Mouse (Mus musculus): ENCODE results near the gene Gls2. TPM values are rescaled to one million over a fixed set of nuclear protein-coding genes. Genes with fewer than 3 reads are reported as not detected.
"Not testable (repeated sequence)": the region's sequence is repeated elsewhere in the genome, so short reads cannot be mapped to it uniquely, and the experiment has no call there.

Gene Gls2
- polyA plus RNA-seq, 1 experiment from 2014 or later: 2.5 TPM

- no peak for ATAC-seq (ENCODE audit: insufficient number of reproducible peaks, low FRiP score, low TSS enrichment, low read depth)
- Histone ChIP-seq H3K36me3 (no peaks in the 10 kb centered on the region), H3K4me1 (peaks cover 27% of the 10 kb centered on the region), H3K27ac (replicated peaks) (no peak overlapping the region), H3K4me2 (replicated peaks) (no peak overlapping the region), H3K9me3 (replicated peaks) (no peaks in the 10 kb centered on the region), H3K4me3 (replicated peaks) (no peak overlapping the region), H3K27me3 (no peaks in the 10 kb centered on the region), H3K9ac (no peak overlapping the region)
- 80% methylated on average over 4 of the region's 4 CpGs for whole genome bisulfite sequencing
Observed at GRCm38 (mm10) chr10:128177316-128177715, 16.9 kb upstream of the Gls2 start.

DNA sequence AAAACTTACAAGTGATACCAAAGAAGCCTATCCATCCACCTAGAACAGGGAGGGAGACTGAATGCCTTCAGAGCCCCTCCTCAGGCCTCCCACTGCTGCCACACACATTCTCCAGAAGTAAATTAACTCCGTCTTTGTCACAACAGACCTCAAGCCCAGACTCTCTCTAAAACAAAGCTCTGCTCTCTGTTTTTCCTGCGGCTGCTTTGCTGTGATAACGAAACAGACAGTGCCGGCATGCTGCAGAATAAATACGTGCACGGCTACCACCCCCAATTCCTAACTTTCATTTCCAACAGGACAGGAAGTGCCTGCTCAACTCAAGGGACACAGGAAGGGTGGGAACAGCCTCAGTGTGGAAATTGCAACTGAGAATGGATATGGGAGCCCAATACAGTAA is 14.3 kb upstream of the Gls2 start, which contains the start of gene Rbms2:
TSS of gene Rbms2 (minus strand) at position 309 of the 400 bp plus-strand sequence.
- no peaks in the 10 kb centered on the region for H3K36me3 ChIP-seq
- H3K4me3 ChIP-seq (replicated peaks): peak within 1 kb of the TSS; percentile 31
- 3% methylated on average over 6 of the region's 6 CpGs for WGBS
- 0 out of 2 replicates have a peak within 1 kb of the TSS, but pooled peaks have one; percentile 7 for H3K9ac ChIP-seq
- no peaks in the 10 kb centered on the region for H3K27me3 ChIP-seq
- ATAC-seq (ENCODE audit: insufficient number of reproducible peaks, low FRiP score, low TSS enrichment, low read depth): no peak
- peaks cover 17% of the 10 kb centered on the region for H3K4me1 ChIP-seq
- H3K9me3 ChIP-seq (replicated peaks): no peaks in the 10 kb centered on the region
- peak within 1 kb of the TSS; percentile 86 for H3K27ac ChIP-seq (replicated peaks)
- peak within 1 kb of the TSS; percentile 45 for H3K4me2 ChIP-seq (replicated peaks)

DNA sequence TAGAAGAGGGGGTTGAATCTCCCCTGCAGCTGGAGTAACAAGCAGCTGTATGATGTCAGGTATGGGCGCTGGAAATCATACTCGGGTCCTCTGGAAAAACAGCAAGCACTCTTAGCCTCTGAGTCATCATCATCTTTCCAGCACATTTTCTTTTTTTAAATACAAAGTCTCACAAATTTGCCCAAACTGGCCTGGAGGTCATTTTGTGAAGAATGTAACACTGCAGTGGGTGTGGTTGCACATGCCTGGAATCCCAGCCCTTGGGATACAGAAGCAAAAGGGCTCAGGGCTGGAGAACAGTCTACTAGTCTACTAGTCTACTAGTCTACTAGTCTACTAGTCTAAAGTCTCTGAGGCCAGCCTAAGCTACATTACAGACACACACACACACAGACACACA is 10.0 kb upstream of the Gls2 start:
- no peak overlapping the region for H3K9ac ChIP-seq
- H3K36me3 ChIP-seq: no peaks in the 10 kb centered on the region
- no peak overlapping the region for H3K4me2 ChIP-seq (replicated peaks)
- H3K27me3 ChIP-seq: no peaks in the 10 kb centered on the region
- ATAC-seq (ENCODE audit: insufficient number of reproducible peaks, low FRiP score, low TSS enrichment, low read depth): no peak
- H3K4me3 ChIP-seq (replicated peaks): no peak overlapping the region
- 66% methylated on average over 2 of the region's 2 CpGs for WGBS
- H3K4me1 ChIP-seq: peaks cover 14% of the 10 kb centered on the region
- H3K27ac ChIP-seq (replicated peaks): no peak overlapping the region
- no peaks in the 10 kb centered on the region for H3K9me3 ChIP-seq (replicated peaks)

DNA sequence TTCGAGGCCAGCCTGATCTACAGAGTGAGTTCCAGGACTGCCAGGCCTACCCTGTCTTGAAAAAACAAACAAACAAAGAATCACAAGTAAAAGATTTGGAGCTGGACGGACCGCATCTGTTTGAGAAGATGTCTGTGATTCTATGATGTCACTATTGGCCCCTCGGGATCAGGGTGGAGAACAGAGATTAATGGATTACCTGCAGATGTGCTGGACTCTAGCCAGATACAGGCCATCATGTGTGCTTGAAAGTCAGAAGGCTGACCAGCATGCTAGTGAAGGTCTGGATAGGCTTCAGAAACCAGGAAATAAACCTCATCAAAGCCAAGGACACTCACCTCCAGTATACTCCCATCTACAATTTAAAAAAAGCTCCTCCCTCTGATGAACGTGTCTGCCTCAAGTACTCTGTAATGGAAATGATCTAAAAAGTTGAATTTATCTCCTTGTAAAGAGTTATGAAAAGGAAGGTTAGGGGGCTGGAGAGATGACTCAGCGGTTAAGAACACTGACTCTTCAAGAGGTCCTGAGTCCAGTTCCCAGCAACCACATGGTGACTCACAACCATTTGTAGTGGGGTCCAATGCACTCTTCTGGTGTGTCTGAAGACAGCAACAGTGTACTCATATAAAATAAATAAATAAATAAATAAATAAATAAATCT is 8.8 kb upstream of the Gls2 start:
- ATAC-seq (ENCODE audit: insufficient number of reproducible peaks, low FRiP score, low TSS enrichment, low read depth): no peak
- no peak overlapping the region for H3K4me3 ChIP-seq (replicated peaks)
- H3K27ac ChIP-seq (replicated peaks): no peak overlapping the region
- H3K4me1 ChIP-seq: peaks cover 4% of the 10 kb centered on the region; the same call in 1 of the 2 replicates
- WGBS: 61% methylated on average over 6 of the region's 6 CpGs
- no peaks in the 10 kb centered on the region for H3K9me3 ChIP-seq (replicated peaks)
- H3K27me3 ChIP-seq: no peaks in the 10 kb centered on the region
- no peak overlapping the region for H3K9ac ChIP-seq
- H3K36me3 ChIP-seq: no peaks in the 10 kb centered on the region
- H3K4me2 ChIP-seq (replicated peaks): no peak overlapping the region

GRCm38 (mm10) chr10:128185959-128186358 is 8.3 kb upstream of the Gls2 start:
- Histone ChIP-seq H3K27me3 (no peaks in the 10 kb centered on the region), H3K4me3 (replicated peaks) (no peak overlapping the region), H3K4me2 (replicated peaks) (no peak overlapping the region), H3K27ac (replicated peaks) (no peak overlapping the region), H3K36me3 (no peaks in the 10 kb centered on the region), H3K9ac (no peak overlapping the region), H3K9me3 (replicated peaks) (no peaks in the 10 kb centered on the region), H3K4me1 (peaks cover 4% of the 10 kb centered on the region; the same call in 1 of the 2 replicates)
- no peak for ATAC-seq (ENCODE audit: insufficient number of reproducible peaks, low FRiP score, low TSS enrichment, low read depth)
- 49% methylated on average over 2 of the region's 2 CpGs for WGBS

DNA sequence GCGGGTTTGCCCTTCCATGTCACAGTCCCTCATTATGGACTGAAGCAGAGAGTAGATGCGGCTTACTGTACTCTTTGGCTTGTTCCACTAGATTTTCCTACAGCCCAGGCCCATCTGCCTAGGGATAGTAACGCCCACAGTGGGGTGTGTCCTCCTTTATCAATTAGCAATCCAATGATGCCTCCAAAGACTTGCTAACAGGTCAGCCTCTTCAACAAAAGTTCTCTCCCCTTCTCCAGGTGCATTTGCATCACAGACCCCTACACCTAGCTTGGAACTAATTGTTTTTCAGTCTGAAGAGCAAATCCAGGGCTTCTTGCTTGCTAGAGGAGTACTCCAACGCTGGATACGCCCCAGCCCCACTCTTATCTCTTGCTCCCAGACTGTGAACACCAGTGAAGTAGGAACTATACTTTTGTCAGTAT is 7.1 kb upstream of the Gls2 start:
- Histone ChIP-seq H3K4me3 (replicated peaks) (no peak overlapping the region), H3K36me3 (no peaks in the 10 kb centered on the region), H3K9me3 (replicated peaks) (no peaks in the 10 kb centered on the region), H3K27me3 (no peaks in the 10 kb centered on the region), H3K27ac (replicated peaks) (no peak overlapping the region), H3K4me1 (peaks cover 4% of the 10 kb centered on the region; the same call in 1 of the 2 replicates), H3K9ac (no peak overlapping the region), H3K4me2 (replicated peaks) (no peak overlapping the region)
- 71% methylated on average over 5 of the region's 5 CpGs for WGBS
- ATAC-seq (ENCODE audit: insufficient number of reproducible peaks, low FRiP score, low TSS enrichment, low read depth): no peak

GRCm38 (mm10) chr10:128188242-128188877 is 5.9 kb upstream of the Gls2 start:
- WGBS: 37% methylated on average over 2 of the region's 2 CpGs
- ATAC-seq (ENCODE audit: insufficient number of reproducible peaks, low FRiP score, low TSS enrichment, low read depth): no peak

DNA sequence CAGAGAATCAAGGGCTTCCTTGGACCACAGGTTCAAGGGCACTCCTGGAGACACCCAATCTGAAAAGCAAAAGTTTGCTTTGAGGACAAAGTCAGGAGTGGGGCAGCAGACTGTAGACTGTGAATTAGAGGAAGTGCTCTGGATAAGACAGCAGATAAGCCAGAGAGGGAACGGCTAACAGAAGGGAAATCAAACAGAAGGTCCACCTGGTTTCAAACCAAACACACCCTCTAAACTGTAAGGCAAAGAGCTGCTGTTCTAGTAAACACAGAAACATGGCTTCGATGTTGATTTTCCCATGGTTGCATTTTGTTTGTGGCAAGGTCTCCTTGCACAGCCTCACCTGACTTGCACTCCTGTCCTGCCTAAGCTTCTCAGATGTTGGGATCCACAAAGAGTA is 2.8 kb upstream of the Gls2 start:
- no peak overlapping the region for H3K27ac ChIP-seq (replicated peaks)
- H3K9ac ChIP-seq: no peak overlapping the region

More at GRCm38 (mm10) chr10:128188242-128188877, 5.9 kb upstream of the Gls2 start:
- Histone ChIP-seq H3K27me3 (no peaks in the 10 kb centered on the region), H3K27ac (replicated peaks) (peak overlapping the region; percentile 44; the same call in 1 of the 2 replicates), H3K9ac (no peak overlapping the region), H3K9me3 (replicated peaks) (no peaks in the 10 kb centered on the region), H3K4me3 (replicated peaks) (no peak overlapping the region), H3K4me1 (peaks cover 4% of the 10 kb centered on the region; the same call in 1 of the 2 replicates), H3K4me2 (replicated peaks) (no peak overlapping the region), H3K36me3 (no peaks in the 10 kb centered on the region)

GRCm38 (mm10) chr10:128192030-128192766 is 2.1 kb upstream of the Gls2 start:
- Histone ChIP-seq H3K4me1 (peaks cover 14% of the 10 kb centered on the region), H3K27me3 (peaks cover 19% of the 10 kb centered on the region)
- H3K9me3 ChIP-seq (replicated peaks); H3K4me2 ChIP-seq (replicated peaks); ATAC-seq (ENCODE audit: insufficient number of reproducible peaks, low FRiP score, low TSS enrichment, low read depth); H3K4me3 ChIP-seq (replicated peaks); H3K9ac ChIP-seq; H3K27ac ChIP-seq (replicated peaks); H3K36me3 ChIP-seq: not testable (repeated sequence)
- WGBS: 93% methylated on average over 3 of the region's 3 CpGs

More for the DNA sequence above, 2.8 kb upstream of the Gls2 start:
- Histone ChIP-seq H3K4me1 (peaks cover 14% of the 10 kb centered on the region), H3K36me3 (no peaks in the 10 kb centered on the region), H3K4me3 (replicated peaks) (no peak overlapping the region), H3K4me2 (replicated peaks) (no peak overlapping the region), H3K27me3 (peaks cover 19% of the 10 kb centered on the region), H3K9me3 (replicated peaks) (no peaks in the 10 kb centered on the region)
- ATAC-seq (ENCODE audit: insufficient number of reproducible peaks, low FRiP score, low TSS enrichment, low read depth): no peak
- 80% methylated on average over 2 of the region's 2 CpGs for WGBS

DNA sequence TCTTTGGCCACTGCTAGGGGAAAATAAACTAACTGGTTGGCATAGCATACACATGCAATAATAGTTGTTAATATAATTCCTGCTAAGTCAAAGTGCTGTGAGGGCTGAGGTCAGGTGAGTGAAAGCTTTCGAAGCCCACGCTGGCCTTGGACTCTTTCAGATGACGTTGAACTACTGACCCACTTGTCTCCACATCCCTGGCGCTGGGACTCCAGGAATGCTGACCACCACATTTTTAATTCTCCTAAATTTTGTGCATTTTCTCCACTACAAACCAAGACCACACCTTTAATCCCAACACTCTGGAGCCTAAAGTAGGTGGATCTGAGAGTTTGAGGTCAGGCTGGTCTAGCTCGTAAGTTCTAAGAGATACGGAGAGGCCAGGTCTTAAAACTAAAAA is 1.1 kb upstream of the Gls2 start:
- H3K36me3 ChIP-seq: no peaks in the 10 kb centered on the region

More for the DNA sequence above, 1.1 kb upstream of the Gls2 start:
- Histone ChIP-seq H3K4me1 (peaks cover 13% of the 10 kb centered on the region), H3K27me3 (peaks cover 19% of the 10 kb centered on the region), H3K9ac (no peak overlapping the region), H3K9me3 (replicated peaks) (no peaks in the 10 kb centered on the region), H3K4me3 (replicated peaks) (no peak overlapping the region), H3K27ac (replicated peaks) (no peak overlapping the region), H3K4me2 (replicated peaks) (no peak overlapping the region; the same call in 1 of the 2 replicates)
- ATAC-seq (ENCODE audit: insufficient number of reproducible peaks, low FRiP score, low TSS enrichment, low read depth): no peak
- 92% methylated on average over 6 of the region's 6 CpGs for WGBS
